Mouse (Mus musculus) myocyte (in vitro differentiated cells): ENCODE data around the gene Enpp3.

Source experiments
- POLR2AphosphoS2 ChIP-seq: IDR thresholded peaks from one replicate; pipeline ENCODE4 v1.6.1; 2011; ENCODE audit warnings: low read depth, control low read depth; ENCODE audit not compliant: insufficient read length
- TCF12 ChIP-seq: IDR thresholded peaks from one replicate; pipeline ENCODE4 v1.6.1; 2011; ENCODE audit warnings: mild to moderate bottlenecking, control low read depth; ENCODE audit not compliant: poor library complexity, insufficient read depth, severe bottlenecking
- TCF3 ChIP-seq: IDR thresholded peaks from one replicate; pipeline ENCODE4 v1.6.1; 2011; ENCODE audit warnings: low read depth, control low read depth; ENCODE audit not compliant: insufficient read length
- USF1 ChIP-seq: IDR thresholded peaks from one replicate; pipeline ENCODE4 v1.6.1; 2011; ENCODE audit warnings: low read depth, mild to moderate bottlenecking, control low read depth, moderate library complexity

DNA sequence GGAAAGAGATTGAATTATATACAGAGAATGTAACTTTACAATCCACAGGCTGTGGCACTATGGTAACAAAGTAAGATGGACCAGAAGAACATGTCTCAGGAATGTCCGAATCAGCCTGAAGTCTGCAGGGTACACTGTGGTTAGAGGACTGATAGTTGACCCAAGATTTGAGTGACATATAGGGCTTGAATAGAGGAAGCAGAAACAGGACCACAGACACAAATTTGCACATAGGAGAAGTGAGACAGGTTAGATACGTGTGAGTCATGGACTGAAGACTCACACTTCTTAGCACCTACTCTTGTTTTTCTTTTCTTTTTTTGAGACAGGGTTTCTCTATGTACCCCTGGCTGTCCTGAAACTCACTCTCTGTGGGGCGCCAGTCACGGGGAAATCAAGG lies 115.1 kb downstream of the Enpp3 start:
- no peak for TF ChIP-seq USF1
- TF ChIP-seq TCF12 = no peak
- no peak for TF ChIP-seq POLR2AphosphoS2
- no peak for TF ChIP-seq TCF3
